Mouse (Mus musculus): Measurements from ENCODE around the gene Serpind1. TPM values are rescaled to one million over a fixed set of nuclear protein-coding genes. Genes with fewer than 3 reads are reported as not detected.

Gene Serpind1
- 6.0 and 10.8 TPM in 2 replicates for polyA plus RNA-seq (2015; fragmentation: Nextera tagmentation; extraction: Ambion mirVana)

DNA sequence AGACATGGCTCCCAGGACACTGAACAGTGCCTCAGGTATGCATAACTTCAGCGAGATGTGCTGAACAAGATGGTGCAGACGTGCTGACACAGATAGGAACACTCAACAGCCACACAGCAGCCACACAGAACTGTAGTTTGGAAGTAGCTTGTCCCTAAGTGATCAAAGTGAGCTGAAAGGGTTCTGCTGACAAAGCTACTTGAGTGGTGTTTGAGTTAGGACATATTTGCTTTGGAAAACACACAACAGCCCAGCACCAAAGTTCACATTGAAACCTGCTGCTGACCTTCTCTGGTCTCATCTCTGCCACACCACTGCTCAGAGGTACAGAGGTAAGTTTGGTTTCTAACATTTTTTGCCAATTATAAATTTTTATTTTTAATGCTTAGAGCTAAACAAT lies at the start of gene Serpind1:
TSS of gene Serpind1 (plus strand) at position 256 of the 400 bp plus-strand sequence.

Other genes with a start within 250 kb of the Serpind1 start
- 97.5 and 103 TPM in 2 replicates for gene Ppil2, start 220.1 kb upstream of the Serpind1 start, polyA plus RNA-seq (2015; fragmentation: Nextera tagmentation; extraction: Ambion mirVana)
- gene 2610318N02Rik, start 206.2 kb upstream of the Serpind1 start, polyA plus RNA-seq (2015; fragmentation: Nextera tagmentation; extraction: Ambion mirVana), result 4.6 and 4.8 TPM in 2 replicates
- 24.5 and 25.6 TPM in 2 replicates for gene Sdf2l1, start 199.0 kb upstream of the Serpind1 start, polyA plus RNA-seq (2015; fragmentation: Nextera tagmentation; extraction: Ambion mirVana)
- gene Ydjc, start 186.8 kb upstream of the Serpind1 start, polyA plus RNA-seq (2015; fragmentation: Nextera tagmentation; extraction: Ambion mirVana), result 53.5 and 57.9 TPM in 2 replicates
- gene Ccdc116, start 184.1 kb upstream of the Serpind1 start, polyA plus RNA-seq (2015; fragmentation: Nextera tagmentation; extraction: Ambion mirVana), result 2.7 and 3.2 TPM in 2 replicates
- gene Ube2l3, start 128.7 kb upstream of the Serpind1 start, polyA plus RNA-seq (2015; fragmentation: Nextera tagmentation; extraction: Ambion mirVana), result 277 and 297 TPM in 2 replicates
- gene Rimbp3, start 122.8 kb upstream of the Serpind1 start, polyA plus RNA-seq (2015; fragmentation: Nextera tagmentation; extraction: Ambion mirVana), result 1.5 and 1.6 TPM in 2 replicates
- 2.7 and 4.1 TPM in 2 replicates for gene Hic2, start 97.8 kb upstream of the Serpind1 start, polyA plus RNA-seq (2015; fragmentation: Nextera tagmentation; extraction: Ambion mirVana)
- 146 and 185 TPM in 2 replicates for gene Tmem191c, start 55.3 kb upstream of the Serpind1 start, polyA plus RNA-seq (2015; fragmentation: Nextera tagmentation; extraction: Ambion mirVana)
- gene Snap29, start 74.6 kb downstream of the Serpind1 start, polyA plus RNA-seq (2015; fragmentation: Nextera tagmentation; extraction: Ambion mirVana), result 16.9 and 17.1 TPM in 2 replicates
- gene Pi4ka, start 74.9 kb downstream of the Serpind1 start, polyA plus RNA-seq (2015; fragmentation: Nextera tagmentation; extraction: Ambion mirVana), result 43.5 and 57.2 TPM in 2 replicates
- gene Crkl, start 120.6 kb downstream of the Serpind1 start, polyA plus RNA-seq (2015; fragmentation: Nextera tagmentation; extraction: Ambion mirVana), result 58.6 and 60.4 TPM in 2 replicates
- 10.7 and 14.5 TPM in 2 replicates for gene Aifm3, start 158.2 kb downstream of the Serpind1 start, polyA plus RNA-seq (2015; fragmentation: Nextera tagmentation; extraction: Ambion mirVana)
- gene Lztr1, start 177.3 kb downstream of the Serpind1 start, polyA plus RNA-seq (2015; fragmentation: Nextera tagmentation; extraction: Ambion mirVana), result 76.8 and 85.5 TPM in 2 replicates
- 63.9 and 64.6 TPM in 2 replicates for gene Thap7, start 199.8 kb downstream of the Serpind1 start, polyA plus RNA-seq (2015; fragmentation: Nextera tagmentation; extraction: Ambion mirVana)
- gene Lrrc74b, start 229.9 kb downstream of the Serpind1 start, polyA plus RNA-seq (2015; fragmentation: Nextera tagmentation; extraction: Ambion mirVana), result 2.1 and 2.5 TPM in 2 replicates
- gene P2rx6, start 230.5 kb downstream of the Serpind1 start, polyA plus RNA-seq (2015; fragmentation: Nextera tagmentation; extraction: Ambion mirVana), result 3.3 TPM in 2 replicates

Measured in neural tube, postnatal 0 days (tissue).